Mouse (Mus musculus) adrenal gland, postnatal 10 days (tissue): ENCODE data around the gene Ninl. TPM values are rescaled to one million over a fixed set of nuclear protein-coding genes. Genes with fewer than 3 reads are reported as not detected.
A peak's percentile ranks its signal among the peaks of the same experiment; 100 is the strongest.

Experiments
- DNase-seq: peaks from one replicate; pipeline ENCODE4 v3.0.0; 2021; ENCODE audit warnings: mixed read lengths
- long read RNA-seq, 2 experiments: library from polyadenylated mRNA; stranded (forward); transcript quantifications; one replicate each; pipeline ENCODE4 v2.0.0; 2021
- total RNA-seq, 2 experiments: library from RNA; stranded (reverse); gene quantifications; 2 replicates each; pipeline ENCODE4 v1.2.3; 2021

The Ninl gene
- 10 to 100 TPM; 13.1 to 20.1 TPM for total RNA-seq
- long read RNA-seq, experiment 1, full-length matches to known transcripts = 12 of 26 reads
- long read RNA-seq, experiment 1, partial matches to known transcripts = 8 of 26 reads
- long read RNA-seq, experiment 1, other reads (novel, unspliced or antisense) = 6 of 26 reads
- long read RNA-seq, experiment 2, full-length matches to known transcripts = 2 of 6 reads
- long read RNA-seq, experiment 2, partial matches to known transcripts = 2 of 6 reads
- long read RNA-seq, experiment 2, other reads (novel, unspliced or antisense) = 2 of 6 reads

GRCm38 (mm10) chr2:151039232-151039695 lies at the start of gene Ninl, which contains the start of gene Nanp:
Gene Ninl, minus strand, starts transcription at chr2:151039382.
Gene Nanp, minus strand, starts transcription at chr2:151039398.
- peak; percentile 96 for DNase-seq

GRCm38 (mm10) chr2:151056637-151057036 lies 17.5 kb upstream of the Ninl start:
- DNase-seq = no peak

- DNase-seq = no peak
These were observed 1.2 kb upstream of the Ninl start for GRCm38 (mm10) chr2:151040411-151040810.

GRCm38 (mm10) chr2:151039726-151040125 lies 544 bp upstream of the Ninl start:
- DNase-seq = no peak

GRCm38 (mm10) chr2:151038811-151039222 lies 365 bp downstream of the Ninl start:
- DNase-seq = no peak

- no peak for DNase-seq
These were observed 1.2 kb downstream of the Ninl start for GRCm38 (mm10) chr2:151037876-151038552.

- DNase-seq = no peak
These were observed 1.9 kb downstream of the Ninl start for GRCm38 (mm10) chr2:151037292-151037691.

- no peak for DNase-seq
These were observed 2.5 kb downstream of the Ninl start for GRCm38 (mm10) chr2:151036721-151037120.

GRCm38 (mm10) chr2:151034435-151034834 lies 4.7 kb downstream of the Ninl start:
- no peak for DNase-seq

GRCm38 (mm10) chr2:151021158-151021557 lies 18.0 kb downstream of the Ninl start:
- DNase-seq = no peak

GRCm38 (mm10) chr2:151015316-151015715 lies 23.9 kb downstream of the Ninl start:
- no peak for DNase-seq

- no peak for DNase-seq
These were observed 27.9 kb downstream of the Ninl start for GRCm38 (mm10) chr2:151011273-151011672.

- no peak for DNase-seq
These were observed 29.6 kb downstream of the Ninl start for GRCm38 (mm10) chr2:151009515-151010085.

GRCm38 (mm10) chr2:151008939-151009509 lies 30.2 kb downstream of the Ninl start:
- DNase-seq = peak; percentile 91

GRCm38 (mm10) chr2:151008517-151008932 lies 30.7 kb downstream of the Ninl start:
- DNase-seq = peak; percentile 35

- no peak for DNase-seq
These were observed 31.2 kb downstream of the Ninl start for GRCm38 (mm10) chr2:151008006-151008405.

GRCm38 (mm10) chr2:151006281-151006945 lies 32.8 kb downstream of the Ninl start:
- DNase-seq = peak; percentile 72

- DNase-seq = no peak
These were observed 34.8 kb downstream of the Ninl start for GRCm38 (mm10) chr2:151004390-151004789.

- no peak for DNase-seq
These were observed 35.4 kb downstream of the Ninl start for GRCm38 (mm10) chr2:151003796-151004195.

- no peak for DNase-seq
These were observed 37.5 kb downstream of the Ninl start for GRCm38 (mm10) chr2:151001619-151002175.

GRCm38 (mm10) chr2:151000402-151001178 lies 38.6 kb downstream of the Ninl start:
- DNase-seq = peak; percentile 69
